Mouse (Mus musculus): Measurements from ENCODE around the gene Igf2bp3. TPM values are rescaled to one million over a fixed set of nuclear protein-coding genes. Genes with fewer than 3 reads are reported as not detected.

Gene Igf2bp3
- polyA plus RNA-seq (2015; fragmentation: Illumina TruSeq; extraction: RNeasy Lipid Tissue Mini Kit (QIAGEN cat#74804); ENCODE audit: insufficient read depth, low read depth, low replicate concordance) = not detected

GRCm38 (mm10) chr6:49214928-49215747 is at the start of gene Igf2bp3:
Gene Igf2bp3, minus strand, starts transcription at chr6:49214957.

GRCm38 (mm10) chr6:49263847-49264243 is 49.1 kb upstream of the Igf2bp3 start, which contains the start of gene Tra2a:
Gene Tra2a, minus strand, starts transcription at chr6:49264033.

GRCm38 (mm10) chr6:49073304-49074116 is 141.2 kb downstream of the Igf2bp3 start, which contains the start of gene Malsu1:
Gene Malsu1, plus strand, starts transcription at chr6:49073795.

GRCm38 (mm10) chr6:49036275-49037267 is 178.2 kb downstream of the Igf2bp3 start, which contains the start of gene Gpnmb:
Gene Gpnmb, plus strand, starts transcription at chr6:49036546.

Other genes with a start within 250 kb of the Igf2bp3 start
- gene Doxl2, start 240.0 kb downstream of the Igf2bp3 start, polyA plus RNA-seq (2015; fragmentation: Illumina TruSeq; extraction: RNeasy Lipid Tissue Mini Kit (QIAGEN cat#74804); ENCODE audit: insufficient read depth, low read depth, low replicate concordance) = not detected
- gene Svs1, start 228.1 kb downstream of the Igf2bp3 start, polyA plus RNA-seq (2015; fragmentation: Illumina TruSeq; extraction: RNeasy Lipid Tissue Mini Kit (QIAGEN cat#74804); ENCODE audit: insufficient read depth, low read depth, low replicate concordance) = not detected
- gene Gpnmb, start 178.4 kb downstream of the Igf2bp3 start, polyA plus RNA-seq (2015; fragmentation: Illumina TruSeq; extraction: RNeasy Lipid Tissue Mini Kit (QIAGEN cat#74804); ENCODE audit: insufficient read depth, low read depth, low replicate concordance) = 1.5 TPM
- 8.7 TPM for gene Malsu1, start 141.2 kb downstream of the Igf2bp3 start, polyA plus RNA-seq (2015; fragmentation: Illumina TruSeq; extraction: RNeasy Lipid Tissue Mini Kit (QIAGEN cat#74804); ENCODE audit: insufficient read depth, low read depth, low replicate concordance)
- 23.4 TPM for gene Tra2a, start 49.1 kb upstream of the Igf2bp3 start, polyA plus RNA-seq (2015; fragmentation: Illumina TruSeq; extraction: RNeasy Lipid Tissue Mini Kit (QIAGEN cat#74804); ENCODE audit: insufficient read depth, low read depth, low replicate concordance)
- 0.57 TPM for gene Ccdc126, start 104.3 kb upstream of the Igf2bp3 start, polyA plus RNA-seq (2015; fragmentation: Illumina TruSeq; extraction: RNeasy Lipid Tissue Mini Kit (QIAGEN cat#74804); ENCODE audit: insufficient read depth, low read depth, low replicate concordance)
- gene Fam221a, start 152.8 kb upstream of the Igf2bp3 start, polyA plus RNA-seq (2015; fragmentation: Illumina TruSeq; extraction: RNeasy Lipid Tissue Mini Kit (QIAGEN cat#74804); ENCODE audit: insufficient read depth, low read depth, low replicate concordance) = 2.3 TPM
- gene Stk31, start 180.6 kb upstream of the Igf2bp3 start, polyA plus RNA-seq (2015; fragmentation: Illumina TruSeq; extraction: RNeasy Lipid Tissue Mini Kit (QIAGEN cat#74804); ENCODE audit: insufficient read depth, low read depth, low replicate concordance) = not detected